Mouse (Mus musculus): ENCODE results near the gene 1700001J03Rik.
"Not testable (repeated sequence)": the region's sequence is repeated elsewhere in the genome, so short reads cannot be mapped to it uniquely, and the experiment has no call there.

1700001J03Rik gene

GRCm38 (mm10) chr5:146185204-146185603 is at the start of gene 1700001J03Rik:
Gene 1700001J03Rik (minus strand): TSS chr5:146185304.
- not testable (repeated sequence) for DNase-seq (ENCODE audit: low spot score in 2 of 2)

- no peak for DNase-seq (ENCODE audit: low spot score in 2 of 2)
Observed at GRCm38 (mm10) chr5:146234336-146234735, 49.2 kb upstream of the 1700001J03Rik start.

- DNase-seq (ENCODE audit: low spot score in 2 of 2) = no peak
Observed at GRCm38 (mm10) chr5:146232816-146233215, 47.7 kb upstream of the 1700001J03Rik start.

- no peak for DNase-seq (ENCODE audit: low spot score in 2 of 2)
Observed at GRCm38 (mm10) chr5:146232056-146232675, 47.1 kb upstream of the 1700001J03Rik start.

- peak; percentile 28 to 29 for DNase-seq (ENCODE audit: low spot score in 2 of 2)
Observed at GRCm38 (mm10) chr5:146231655-146231996, 46.5 kb upstream of the 1700001J03Rik start.

GRCm38 (mm10) chr5:146230864-146231654 is 46.0 kb upstream of the 1700001J03Rik start, which contains the start of gene Cdk8:
Gene Cdk8 (plus strand): TSS chr5:146231230.
- peak; percentile 84 to 90 for DNase-seq (ENCODE audit: low spot score in 2 of 2)

- no peak for DNase-seq (ENCODE audit: low spot score in 2 of 2)
Observed at GRCm38 (mm10) chr5:146229869-146230650, 45.0 kb upstream of the 1700001J03Rik start.

- DNase-seq (ENCODE audit: low spot score in 2 of 2) = no peak
Observed at GRCm38 (mm10) chr5:146227496-146227895, 42.4 kb upstream of the 1700001J03Rik start.

GRCm38 (mm10) chr5:146223786-146224185 is 38.7 kb upstream of the 1700001J03Rik start:
- DNase-seq (ENCODE audit: low spot score in 2 of 2) = no peak

GRCm38 (mm10) chr5:146221722-146222121 is 36.6 kb upstream of the 1700001J03Rik start:
- no peak for DNase-seq (ENCODE audit: low spot score in 2 of 2)

- DNase-seq (ENCODE audit: low spot score in 2 of 2) = peak; percentile 90 to 94
Observed at GRCm38 (mm10) chr5:146220879-146221714, 36.0 kb upstream of the 1700001J03Rik start, which contains the start of gene Rnf6. Gene Rnf6 (minus strand): TSS chr5:146221555.

GRCm38 (mm10) chr5:146220501-146220878 is 35.4 kb upstream of the 1700001J03Rik start:
- no peak for DNase-seq (ENCODE audit: low spot score in 2 of 2)

GRCm38 (mm10) chr5:146205537-146205936 is 20.4 kb upstream of the 1700001J03Rik start:
- DNase-seq (ENCODE audit: low spot score in 2 of 2) = no peak

- DNase-seq (ENCODE audit: low spot score in 2 of 2) = no peak
Observed at GRCm38 (mm10) chr5:146203921-146204320, 18.8 kb upstream of the 1700001J03Rik start.

- no peak for DNase-seq (ENCODE audit: low spot score in 2 of 2)
Observed at GRCm38 (mm10) chr5:146200580-146200979, 15.5 kb upstream of the 1700001J03Rik start.

- DNase-seq (ENCODE audit: low spot score in 2 of 2) = no peak
Observed at GRCm38 (mm10) chr5:146199540-146199939, 14.4 kb upstream of the 1700001J03Rik start.

- no peak for DNase-seq (ENCODE audit: low spot score in 2 of 2)
Observed at GRCm38 (mm10) chr5:146199073-146199472, 14.0 kb upstream of the 1700001J03Rik start.

GRCm38 (mm10) chr5:146193360-146193759 is 8.3 kb upstream of the 1700001J03Rik start:
- DNase-seq (ENCODE audit: low spot score in 2 of 2) = no peak

GRCm38 (mm10) chr5:146190501-146191269 is 5.6 kb upstream of the 1700001J03Rik start:
- no peak for DNase-seq (ENCODE audit: low spot score in 2 of 2)

- no peak for DNase-seq (ENCODE audit: low spot score in 2 of 2)
Observed at GRCm38 (mm10) chr5:146190093-146190492, 5.0 kb upstream of the 1700001J03Rik start.

GRCm38 (mm10) chr5:146188712-146189111 is 3.6 kb upstream of the 1700001J03Rik start:
- no peak for DNase-seq (ENCODE audit: low spot score in 2 of 2)

Data from frontal cortex, postnatal 14 days (tissue).